Comparison of ENCODE assay signal across 24 mouse cellular contexts in the genomic region with DNA sequence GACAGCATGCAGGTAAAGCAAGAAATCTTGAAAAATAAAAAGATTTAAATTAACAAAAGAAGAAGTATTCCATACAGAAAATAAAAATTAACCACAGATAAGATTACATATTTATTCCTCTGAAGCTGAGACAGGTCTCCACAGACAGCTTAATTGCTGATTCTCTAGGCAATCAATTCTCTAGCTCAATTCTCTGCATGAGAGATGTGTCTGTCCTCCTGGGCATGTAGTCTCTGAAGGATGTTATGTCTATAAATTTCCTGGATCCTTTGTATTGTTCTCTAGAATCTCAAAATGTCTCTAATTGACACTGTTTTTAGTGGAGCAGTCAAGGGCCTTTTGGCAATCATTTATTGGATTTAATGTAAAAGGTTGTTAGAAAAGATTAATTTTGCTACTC. TPM values are rescaled to one million over a fixed set of nuclear protein-coding genes. Genes with fewer than 3 reads are reported as not detected.
"Had no signal": no experiment of that assay in that cellular context is flagged by ENCODE, and none has a peak within 500 bp of the region (broad histone marks: within the 10 kb centered on the region; RNA-seq: fewer than 3 reads in every experiment).

A gene (plus strand): TSS at position 301 of the 400 bp plus-strand sequence.

- DNase-seq: retina, postnatal 1 day; right cerebral cortex, adult 18-20 months; right cerebral cortex, postnatal 14 days; right cerebral cortex, postnatal 25 days; right cerebral cortex, postnatal 4 days; spleen, adult 18-20 months; thymus, adult 18-20 months; thymus, adult 2 months; thymus, postnatal 14 days; thymus, postnatal 25 days; thymus, postnatal 36 days; thymus, postnatal 4 days had no signal

- H3K4me1 ChIP-seq: neural tube, embryonic 13.5 days; neural tube, embryonic 15.5 days; stomach, embryonic 15.5 days had no signal

- H3K4me3 ChIP-seq: neural tube, embryonic 13.5 days; neural tube, embryonic 15.5 days; stomach, embryonic 15.5 days had no signal

- H3K27ac ChIP-seq: neural tube, embryonic 13.5 days; neural tube, embryonic 15.5 days; stomach, embryonic 15.5 days; stomach, postnatal 0 days had no signal

RNA-seq across cellular contexts. Expression of the gene that starts here (rescaled TPM):
- polyA plus RNA-seq: neural tube, embryonic 13.5 days; neural tube, embryonic 14.5 days; neural tube, embryonic 15.5 days; small intestine, adult 2 months; spleen, adult 2 months; stomach, embryonic 14.5 days; stomach, embryonic 15.5 days; stomach, embryonic 16.5 days; stomach, postnatal 0 days; testis, adult 2 months; thymus, adult 2 months; thymus, postnatal 0 days; urinary bladder, adult 2 months had no signal
